Mouse (Mus musculus) skeletal muscle tissue, adult 2 months (tissue): ENCODE results near the gene Fnbp1.

Experiments
- DNase-seq: peaks from one replicate; pipeline ENCODE4 v3.0.0-alpha.2; 2012; ENCODE audit warnings: low read depth, low spot score

The Fnbp1 gene

DNA sequence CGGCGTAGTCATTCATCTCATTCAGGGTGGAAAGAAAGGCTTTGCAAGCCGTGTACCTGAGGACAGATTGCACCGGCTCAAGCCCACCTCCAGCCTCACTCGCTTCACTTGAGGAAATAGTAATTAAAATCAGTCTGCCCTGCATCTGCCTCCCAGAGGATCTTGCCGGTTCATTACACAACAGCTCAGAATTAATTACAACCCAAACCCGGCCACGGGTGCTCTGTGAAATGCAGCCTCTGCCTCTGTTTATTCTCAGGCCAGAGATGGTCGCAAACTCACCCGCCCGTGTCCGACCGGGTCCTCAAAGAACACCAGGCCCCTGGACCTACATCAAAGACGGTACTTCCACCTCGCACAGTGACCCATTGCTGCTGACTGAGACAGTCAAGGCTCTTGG, 45.7 kb downstream of the Fnbp1 start:
- DNase-seq, result no peak

DNA sequence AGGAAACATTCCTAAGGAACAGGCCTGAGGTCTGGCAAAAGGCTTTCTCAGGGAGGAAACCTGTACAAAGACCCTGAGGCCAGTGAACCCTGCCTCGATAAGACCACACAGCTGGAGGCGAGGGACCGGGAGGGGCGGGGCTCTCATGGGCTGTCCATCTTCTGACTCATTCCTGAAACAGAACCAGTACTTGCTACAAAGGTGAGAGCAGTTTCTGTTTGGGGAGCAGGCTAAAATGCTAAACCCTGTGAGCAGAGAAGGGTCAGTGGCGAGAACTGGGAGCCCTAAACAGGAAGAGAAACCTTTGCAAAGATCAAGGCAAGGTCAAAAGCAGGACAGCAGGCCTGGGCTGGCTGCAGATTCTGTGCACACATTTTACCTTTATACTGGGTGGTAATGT, 47.2 kb downstream of the Fnbp1 start:
- no peak for DNase-seq

DNA sequence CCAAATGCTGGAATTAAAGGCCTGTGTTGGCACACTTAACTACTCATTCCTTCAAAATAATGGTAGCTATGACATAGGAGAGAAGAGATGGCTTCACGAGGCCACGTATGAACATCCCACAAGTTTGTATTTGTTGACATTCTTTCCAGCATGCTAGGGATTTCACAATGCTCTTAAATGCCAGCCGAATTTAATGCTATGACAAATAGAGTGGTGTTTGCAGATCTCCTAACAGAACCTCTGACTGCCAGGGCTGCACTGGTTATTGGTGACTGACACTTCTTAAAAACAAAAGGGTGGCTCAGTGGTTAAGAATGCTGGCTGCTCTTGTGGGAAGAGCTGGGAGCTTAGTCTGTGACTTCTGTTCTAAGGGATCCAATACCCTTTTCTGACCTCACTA, 48.9 kb downstream of the Fnbp1 start:
- no peak for DNase-seq

- no peak for DNase-seq
These were observed 50.6 kb downstream of the Fnbp1 start for GRCm38 (mm10) chr2:31091182-31091581.

GRCm38 (mm10) chr2:31089607-31090006, 52.2 kb downstream of the Fnbp1 start:
- no peak for DNase-seq

DNA sequence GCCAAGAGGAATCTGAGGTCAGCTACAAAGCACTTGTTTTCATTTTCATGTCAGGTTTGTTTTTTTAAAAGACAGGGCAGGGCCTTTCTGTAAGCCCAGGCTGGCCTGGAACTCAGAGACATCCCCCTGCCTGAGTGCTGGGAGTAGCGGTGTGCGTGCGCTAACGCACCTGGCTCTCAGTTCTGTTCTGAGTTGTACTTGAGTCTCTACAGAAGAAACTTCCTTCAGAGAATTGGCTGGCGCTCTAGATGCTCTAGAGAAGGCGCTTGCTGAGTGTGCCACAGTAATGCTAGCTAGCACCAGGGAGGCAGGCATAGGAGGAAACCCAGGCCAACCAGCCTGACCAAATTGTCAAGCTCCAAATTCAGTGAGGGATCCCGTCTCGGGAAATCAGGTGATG, 52.9 kb downstream of the Fnbp1 start:
- DNase-seq, result no peak

- DNase-seq, result peak; percentile 38
These were observed 53.8 kb downstream of the Fnbp1 start for GRCm38 (mm10) chr2:31087663-31088661.

DNA sequence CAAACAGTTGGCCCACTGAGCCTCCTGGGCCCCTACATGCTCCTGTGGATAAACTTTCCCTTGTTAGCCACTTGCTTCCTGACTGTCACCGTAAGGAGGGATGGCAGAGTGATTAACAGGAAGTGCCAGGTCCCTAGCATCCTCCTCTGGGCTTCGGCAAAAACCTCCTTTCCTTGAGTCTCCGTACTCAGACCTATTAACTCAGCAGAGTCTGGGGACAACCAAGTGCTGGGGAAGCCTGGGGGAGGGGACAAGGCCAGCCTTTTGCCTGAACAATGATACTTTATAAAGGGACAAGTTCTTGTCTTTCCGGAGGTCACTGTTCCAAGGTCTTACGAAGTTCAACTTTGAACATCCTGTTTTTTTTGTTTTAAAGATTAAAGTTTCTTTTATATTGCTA, 54.7 kb downstream of the Fnbp1 start:
- no peak for DNase-seq

- no peak for DNase-seq
These were observed 55.3 kb downstream of the Fnbp1 start for GRCm38 (mm10) chr2:31086543-31086942.

- no peak for DNase-seq
These were observed 57.5 kb downstream of the Fnbp1 start for GRCm38 (mm10) chr2:31084169-31084850.

GRCm38 (mm10) chr2:31083372-31083771, 58.4 kb downstream of the Fnbp1 start:
- no peak for DNase-seq

- peak; percentile 41 for DNase-seq
These were observed 59.2 kb downstream of the Fnbp1 start for GRCm38 (mm10) chr2:31082639-31083038.

- no peak for DNase-seq
These were observed 60.5 kb downstream of the Fnbp1 start for GRCm38 (mm10) chr2:31081349-31081748.

- DNase-seq, result no peak
These were observed 62.7 kb downstream of the Fnbp1 start for GRCm38 (mm10) chr2:31079117-31079516.

- no peak for DNase-seq
These were observed 64.2 kb downstream of the Fnbp1 start for GRCm38 (mm10) chr2:31077574-31077973.

GRCm38 (mm10) chr2:31076351-31077140, 65.3 kb downstream of the Fnbp1 start:
- DNase-seq, result no peak

GRCm38 (mm10) chr2:31075836-31076235, 66.0 kb downstream of the Fnbp1 start:
- DNase-seq, result no peak

GRCm38 (mm10) chr2:31075168-31075567, 66.6 kb downstream of the Fnbp1 start:
- DNase-seq, result no peak

GRCm38 (mm10) chr2:31069506-31069905, 72.3 kb downstream of the Fnbp1 start:
- DNase-seq, result no peak

DNA sequence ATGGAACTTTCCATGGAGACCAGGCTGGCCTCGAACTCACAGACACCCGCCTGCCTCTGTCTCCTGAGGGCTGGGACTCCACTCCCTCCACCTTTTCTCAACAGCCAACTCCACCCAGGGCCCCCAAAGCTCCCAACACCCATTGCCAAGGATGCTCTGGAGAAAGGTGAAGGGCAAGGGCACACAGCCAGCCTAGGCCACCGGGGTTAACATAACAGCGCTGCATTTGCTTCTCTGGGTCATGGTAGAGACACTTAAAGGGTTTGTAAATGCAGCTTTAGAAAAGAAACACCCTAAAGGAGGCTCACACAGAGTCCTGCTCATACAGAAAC, 72.7 kb downstream of the Fnbp1 start:
- DNase-seq, result no peak

DNA sequence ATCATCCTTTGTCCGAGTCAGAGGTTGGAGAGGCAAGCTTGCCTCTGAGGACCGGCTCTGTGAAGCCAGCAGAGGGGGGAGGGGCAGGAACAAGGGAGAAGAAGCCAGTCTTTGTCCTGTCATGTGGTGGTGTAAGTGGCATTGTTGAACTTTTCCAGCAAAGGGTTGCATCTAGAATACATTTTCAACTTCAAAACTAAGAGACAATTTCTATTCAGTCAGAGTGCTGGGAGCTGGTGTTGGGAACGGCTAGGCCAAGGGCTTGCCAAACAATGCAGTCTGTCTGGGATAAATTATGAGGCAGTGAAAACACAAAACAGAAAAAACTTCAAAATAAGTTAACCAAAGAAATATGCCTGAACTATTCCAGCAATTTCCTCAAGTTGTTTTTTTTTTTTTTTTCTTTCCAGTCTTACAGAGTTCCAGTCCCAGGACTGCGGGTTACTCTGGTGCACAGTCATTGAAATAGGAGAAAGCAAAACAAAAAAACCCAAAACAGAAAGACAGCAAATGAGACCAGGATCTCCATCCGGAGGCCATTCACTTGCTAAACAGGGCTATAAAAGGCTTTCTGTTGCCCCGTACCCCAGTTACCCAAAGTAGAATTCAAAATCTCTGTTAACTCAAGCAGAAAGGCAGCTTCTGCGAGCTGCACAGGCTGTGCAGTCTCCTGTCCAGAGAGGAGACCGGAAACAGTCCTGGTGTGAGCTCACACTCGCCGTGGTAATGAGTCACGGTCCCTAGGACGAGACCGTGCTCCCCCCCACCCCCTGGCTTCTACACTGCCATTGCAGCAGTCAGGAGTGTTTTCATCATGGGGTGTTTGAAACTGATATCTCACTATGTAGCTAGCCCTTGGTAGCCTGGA, 73.3 kb downstream of the Fnbp1 start:
- no peak for DNase-seq
